Mouse (Mus musculus): ENCODE measurements at regions not wholly inside any gene's neighbourhood (a gene's known extent, or its start where the extent isn't known, plus 50 kb on each side); places are given as distances from the start of the nearest gene placed in this dataset.

- TF ChIP-seq CTCF (conservative IDR thresholded peaks at IDR 0.05; ENCODE audit: low read length) = no peak
- no peak for TF ChIP-seq NANOG (IDR thresholded peaks at IDR 0.05; ENCODE audit: borderline replicate concordance, low read length)
Measured at GRCm38 (mm10) chr7:70869125-70869524, 482.2 kb downstream of the Gm10295 start.

Measured in E14TG2a.4 (cell line).